ENCODE assay signal across 8 mouse cellular contexts in genomic region chr6:140666486-140667240, GRCm38 (mm10). TPM values are rescaled to one million over a fixed set of nuclear protein-coding genes. Genes with fewer than 3 reads are reported as not detected.
DNase-seq lines count a peak whose midpoint lies in the region; ATAC-seq lines count a peak whose summit lies in the region.

No protein-coding gene starts in this region.

- H3K9ac ChIP-seq in heart, embryonic 15.5 days = no peak overlapping the region

- no peaks in the 10 kb centered on the region for H3K27me3 ChIP-seq in heart, embryonic 15.5 days

- H3K27ac ChIP-seq in heart, embryonic 15.5 days = peak overlapping the region; percentile 68

- no peaks in the 10 kb centered on the region for H3K36me3 ChIP-seq in heart, embryonic 15.5 days

- H3K4me2 ChIP-seq in heart, embryonic 15.5 days = peak overlapping the region; percentile 55

- DNase-seq in layer of hippocampus, postnatal 14 days (ENCODE audit: low spot score in 2 of 2) = peak; percentile 17 to 57
- DNase-seq in layer of hippocampus, postnatal 36 days = no peak
- DNase-seq in brain, adult 2 months (ENCODE audit: low read depth, low spot score) = peak; percentile 55
- DNase-seq in kidney, postnatal 4 days = peak; percentile 69 to 77
- no peak for DNase-seq in gastrocnemius, adult 18-20 months (ENCODE audit: low spot score)
- DNase-seq in ovary, postnatal 36 days (ENCODE audit: low spot score) = no peak

- H3K4me3 ChIP-seq in heart, embryonic 15.5 days = peak overlapping the region; percentile 20

- H3K9me3 ChIP-seq in heart, embryonic 15.5 days (replicated peaks) = no peaks in the 10 kb centered on the region

- peak; percentile 79 for ATAC-seq in heart, embryonic 15.5 days (replicated peaks; ENCODE audit: insufficient number of reproducible peaks, insufficient read depth, low FRiP score, low read depth)
- no peak for ATAC-seq in megakaryocyte, adult 5-6 weeks (ENCODE audit: poor library complexity, severe bottlenecking)

- peaks cover 25% of the 10 kb centered on the region for H3K4me1 ChIP-seq in heart, embryonic 15.5 days (replicated peaks)

- WGBS in heart, embryonic 15.5 days = 11% methylated on average over 18 of the region's 18 CpGs

RNA-seq across cellular contexts. Expression of gene Aebp2, which starts 44.2 kb away (rescaled TPM):
- total RNA-seq in layer of hippocampus, postnatal 14 days (2021) = 10 to 100 TPM; 50.6 to 51.5 TPM
- 10 to 100 TPM; 61.0 to 63.3 TPM for total RNA-seq in layer of hippocampus, postnatal 36 days (2021)
- 7.3 and 9.2 TPM in 2 replicates for polyA plus RNA-seq in heart, embryonic 15.5 days (2015; fragmentation: Nextera tagmentation; extraction: Ambion mirVana)
- 10 to 100 TPM; 31.8 to 36.4 TPM for total RNA-seq in gastrocnemius, adult 18-20 months (2021)
- 31.5 and 34.2 TPM in 2 replicates for total RNA-seq in megakaryocyte, adult 5-6 weeks (2015)
- total RNA-seq in megakaryocyte, adult 5-6 weeks (2017) = 40.5 and 49.7 TPM in 2 replicates

Comparison
In these comparisons a context has a peak if more than half of its experiments do, and no peak if none do; other contexts are left out.
1. DNase-seq: peak in layer of hippocampus, postnatal 14 days (2 of 2), brain, adult 2 months (single experiment) and kidney, postnatal 4 days (2 of 2); none in layer of hippocampus, postnatal 36 days (0 of 2), gastrocnemius, adult 18-20 months (single experiment) and ovary, postnatal 36 days (single experiment).